Mouse (Mus musculus): Measurements from ENCODE around the gene Itga7.
"Not testable (repeated sequence)": the region's sequence is repeated elsewhere in the genome, so short reads cannot be mapped to it uniquely, and the experiment has no call there.

Itga7 gene

DNA sequence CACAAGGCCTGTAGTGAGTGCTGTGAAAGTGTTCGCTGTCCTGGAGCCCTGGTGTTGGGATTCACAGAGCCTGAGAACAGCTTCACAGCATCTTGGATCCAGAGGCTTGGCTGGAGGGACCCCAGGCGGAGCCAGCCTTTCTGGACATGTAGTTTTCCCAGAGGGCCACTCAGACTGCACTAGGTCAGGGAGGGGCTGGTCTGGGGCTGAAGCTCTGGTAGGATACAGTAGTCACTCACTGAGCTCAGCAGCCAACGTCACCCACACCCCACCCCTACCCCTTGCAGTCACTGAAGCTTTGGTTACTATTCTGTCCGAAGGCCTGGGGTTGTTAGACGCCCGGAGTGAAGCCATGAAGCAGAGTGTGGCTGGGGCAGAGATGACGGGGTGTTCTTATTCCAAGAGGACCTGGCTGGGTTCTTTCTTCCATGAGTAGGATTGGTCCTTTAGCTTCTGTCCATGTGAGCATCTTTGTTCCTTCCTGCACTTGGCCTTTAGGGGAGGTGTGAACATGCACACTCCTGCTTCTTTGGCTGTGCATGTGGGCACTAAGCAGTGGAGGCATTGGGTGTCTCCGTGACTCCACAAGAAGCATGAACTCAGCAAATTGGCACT, 2.3 kb downstream of the Itga7 start:
- no peak for DNase-seq (ENCODE audit: low spot score)

DNA sequence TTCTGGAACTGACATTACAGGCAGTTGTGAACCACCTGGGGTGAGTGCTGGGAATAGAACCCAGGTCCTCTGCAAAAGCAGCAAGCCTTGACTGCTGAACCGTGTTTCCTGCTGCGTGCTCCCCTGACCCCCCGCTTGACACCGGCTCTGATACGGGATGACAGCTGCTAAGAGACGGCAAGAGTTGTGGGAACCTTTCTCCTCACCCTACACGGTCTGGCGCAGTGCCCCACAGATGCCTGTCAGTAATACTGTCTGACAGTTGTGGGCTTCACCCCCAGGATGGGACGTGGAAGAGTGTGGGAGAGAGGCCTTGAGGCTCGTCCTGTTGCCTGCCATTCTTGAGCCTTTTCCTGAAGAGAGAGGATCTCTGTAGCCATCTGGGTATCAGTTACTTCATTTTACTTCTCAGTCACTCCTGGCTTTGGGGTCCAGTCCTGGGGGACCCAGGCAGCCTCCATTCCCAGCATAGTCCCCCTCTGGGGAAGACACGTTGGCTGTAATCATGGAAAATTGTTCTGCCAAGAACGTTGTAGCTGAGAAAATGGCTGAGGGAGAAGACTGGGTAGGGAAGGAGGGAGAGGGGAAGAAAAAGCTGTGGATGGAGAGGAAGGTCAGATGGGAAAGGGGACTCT, 4.3 kb downstream of the Itga7 start:
- DNase-seq (ENCODE audit: low spot score) = no peak

DNA sequence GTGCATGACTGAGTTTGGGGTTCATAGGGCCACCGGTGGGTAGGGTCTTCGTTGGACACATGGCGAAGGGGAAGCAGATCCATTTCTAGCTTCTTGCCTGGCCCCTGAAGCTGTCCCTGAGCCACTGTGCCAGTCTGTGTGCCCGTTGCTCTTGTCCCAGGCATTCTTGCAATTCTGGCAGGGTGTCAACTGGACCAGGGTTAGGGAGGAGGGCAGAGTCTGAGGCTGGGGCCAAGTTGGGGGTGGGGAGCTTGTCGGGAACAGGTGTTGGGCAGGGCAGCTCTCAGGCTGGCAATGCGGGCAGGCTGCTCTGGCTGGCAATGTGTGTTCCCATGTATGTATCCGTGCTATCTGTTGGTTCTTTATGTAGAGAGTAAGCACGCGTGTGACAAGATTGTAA, 4.8 kb downstream of the Itga7 start:
- DNase-seq (ENCODE audit: low spot score) = peak; percentile 82

DNA sequence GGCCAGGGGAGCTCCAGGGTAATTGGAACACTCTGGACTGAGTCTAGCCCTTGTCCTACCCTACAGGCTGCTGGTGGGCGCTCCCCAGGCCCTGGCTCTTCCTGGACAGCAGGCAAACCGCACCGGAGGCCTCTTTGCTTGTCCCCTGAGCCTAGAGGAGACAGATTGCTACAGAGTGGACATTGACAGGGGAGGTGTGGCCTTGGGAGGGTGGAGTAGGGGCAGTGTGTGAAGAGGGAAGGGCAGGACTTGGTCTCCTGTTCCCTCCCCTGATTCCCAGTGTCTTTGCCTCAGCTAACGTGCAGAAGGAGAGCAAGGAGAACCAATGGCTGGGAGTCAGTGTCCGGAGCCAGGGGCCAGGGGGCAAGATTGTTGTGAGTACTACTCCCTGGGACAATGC, 5.4 kb downstream of the Itga7 start:
- peak; percentile 32 for DNase-seq (ENCODE audit: low spot score)

DNA sequence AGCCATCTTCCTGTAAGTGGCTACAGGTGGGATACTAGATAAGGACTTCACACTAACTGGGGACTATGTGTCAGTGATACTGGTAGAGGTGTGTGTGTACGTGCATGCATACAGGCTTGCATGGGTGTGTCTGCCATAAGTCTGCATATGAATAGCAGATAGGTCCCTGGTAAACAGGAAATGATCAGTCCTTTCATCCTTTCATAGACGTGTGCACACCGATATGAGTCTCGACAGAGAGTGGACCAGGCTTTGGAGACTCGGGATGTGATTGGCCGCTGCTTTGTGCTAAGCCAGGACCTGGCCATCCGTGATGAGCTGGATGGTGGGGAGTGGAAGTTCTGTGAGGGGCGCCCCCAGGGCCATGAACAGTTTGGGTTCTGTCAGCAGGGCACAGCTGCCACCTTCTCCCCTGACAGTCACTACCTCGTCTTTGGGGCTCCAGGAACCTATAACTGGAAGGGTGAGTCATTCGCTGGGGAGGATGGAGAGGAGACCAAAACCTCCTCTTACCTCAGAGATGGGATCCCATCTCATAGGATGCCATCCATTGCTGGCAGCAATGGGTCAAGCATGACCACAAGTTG, 7.0 kb downstream of the Itga7 start:
- DNase-seq (ENCODE audit: low spot score) = no peak

DNA sequence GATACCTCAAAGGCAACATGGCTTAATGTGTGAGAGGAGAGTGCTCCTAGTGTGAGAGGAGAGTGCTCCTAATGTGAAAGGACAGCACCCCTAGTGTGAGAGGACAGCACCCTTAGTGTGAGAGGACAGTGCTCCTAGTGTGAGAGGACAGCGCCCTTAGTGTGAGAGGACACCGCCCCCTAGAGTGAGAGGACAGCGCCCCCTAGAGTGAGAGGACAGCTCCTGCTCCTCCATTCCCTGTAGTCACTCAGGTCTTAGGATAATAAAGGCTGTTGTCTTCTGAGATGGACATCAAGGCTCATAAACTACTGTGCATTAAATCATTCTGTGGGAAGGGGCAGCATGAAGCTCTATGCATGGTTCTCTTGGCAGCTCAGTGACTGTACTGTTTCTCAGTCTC, 12.1 kb downstream of the Itga7 start:
- peak; percentile 53 for DNase-seq (ENCODE audit: low spot score)

DNA sequence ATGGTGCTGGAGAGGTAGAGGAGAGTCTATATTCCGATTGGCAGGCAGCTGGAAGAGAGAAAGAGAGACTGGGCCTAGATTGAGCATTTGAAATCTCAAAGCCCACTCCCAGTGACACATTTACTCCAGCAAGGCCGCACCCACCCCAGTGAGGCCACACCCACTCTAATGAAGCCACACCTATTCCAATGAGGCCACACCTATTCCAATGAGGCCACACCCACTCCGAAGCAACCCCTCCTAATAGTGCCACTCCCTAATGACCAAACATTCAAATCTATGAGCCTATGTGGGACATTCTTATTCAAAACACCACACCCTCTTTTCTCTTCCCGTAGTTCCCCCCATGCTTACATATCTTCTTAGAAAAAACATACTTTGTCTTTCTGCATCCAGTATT, 13.9 kb downstream of the Itga7 start:
- DNase-seq (ENCODE audit: low spot score) = no peak

DNA sequence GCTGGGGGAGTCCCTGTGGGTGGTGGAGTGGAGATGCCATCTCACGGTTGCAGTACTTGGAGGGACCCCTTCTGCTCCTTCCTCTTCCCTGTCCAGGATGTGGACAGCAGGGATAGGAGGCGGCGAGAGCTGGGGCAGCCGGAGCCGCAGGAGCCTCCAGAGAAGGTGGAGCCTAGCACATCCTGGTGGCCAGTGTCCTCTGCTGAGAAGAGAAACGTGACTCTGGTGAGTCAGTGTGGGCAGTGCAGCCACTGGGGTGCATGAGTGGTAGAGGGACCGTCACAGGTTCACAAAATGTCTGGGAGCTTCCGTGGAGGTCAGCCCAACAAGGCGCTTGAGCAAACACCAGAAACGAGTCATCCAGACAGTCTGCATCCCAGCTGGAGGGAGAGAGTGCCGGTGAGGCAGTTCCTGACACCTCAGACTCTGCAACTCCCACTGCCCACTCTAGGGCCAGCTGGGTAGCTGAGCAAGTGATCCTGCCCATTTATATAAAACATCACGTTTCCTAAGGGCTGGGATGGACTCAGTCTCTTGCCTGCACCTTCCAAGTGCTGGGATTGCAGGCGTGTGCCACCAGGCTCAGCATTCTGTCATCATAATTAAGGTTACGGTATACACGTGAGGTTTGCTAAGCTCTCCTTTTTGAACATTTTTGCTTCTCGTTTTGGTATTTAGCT, 16.7 kb downstream of the Itga7 start:
- no peak for DNase-seq (ENCODE audit: low spot score)

DNA sequence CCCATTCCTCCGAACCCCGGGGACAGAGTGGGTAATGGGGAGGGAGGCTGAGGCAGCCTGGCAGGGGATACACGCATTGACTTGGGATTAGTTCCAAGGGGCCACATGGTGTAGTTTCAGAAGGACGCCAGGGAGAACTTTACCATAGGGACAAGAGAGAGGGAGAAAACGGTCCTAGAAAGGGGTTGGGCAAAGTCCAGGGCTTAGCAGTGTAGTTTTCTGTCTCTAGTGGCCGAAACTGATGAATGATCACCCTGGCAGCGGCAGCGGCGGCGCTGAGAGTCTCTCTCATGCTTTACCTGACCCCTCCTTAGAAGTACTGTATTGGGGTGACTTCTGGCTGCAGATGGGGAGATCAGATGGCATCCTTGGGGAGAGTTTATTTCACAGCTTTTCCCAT, 24.7 kb downstream of the Itga7 start:
- DNase-seq (ENCODE audit: low spot score) = no peak

DNA sequence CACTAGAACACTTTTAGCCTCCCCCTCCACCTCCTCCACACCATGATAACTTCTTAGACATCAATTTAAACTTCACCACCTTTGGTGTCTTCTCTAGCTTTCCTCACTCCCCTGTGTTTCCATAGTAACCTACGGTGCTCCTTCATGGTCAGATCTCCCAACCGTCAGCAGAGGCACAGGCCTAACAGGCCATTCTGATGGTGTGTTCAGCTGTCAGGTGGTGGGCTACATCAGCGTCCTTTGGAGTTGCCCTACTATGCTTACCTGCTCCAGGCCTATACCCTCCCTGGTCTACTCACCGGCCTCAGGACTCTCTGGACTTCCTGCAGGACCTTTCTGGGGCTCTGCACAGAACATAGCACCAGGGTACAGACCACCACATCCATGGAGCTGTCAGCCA, 26.5 kb downstream of the Itga7 start:
- no peak for DNase-seq (ENCODE audit: low spot score)

DNA sequence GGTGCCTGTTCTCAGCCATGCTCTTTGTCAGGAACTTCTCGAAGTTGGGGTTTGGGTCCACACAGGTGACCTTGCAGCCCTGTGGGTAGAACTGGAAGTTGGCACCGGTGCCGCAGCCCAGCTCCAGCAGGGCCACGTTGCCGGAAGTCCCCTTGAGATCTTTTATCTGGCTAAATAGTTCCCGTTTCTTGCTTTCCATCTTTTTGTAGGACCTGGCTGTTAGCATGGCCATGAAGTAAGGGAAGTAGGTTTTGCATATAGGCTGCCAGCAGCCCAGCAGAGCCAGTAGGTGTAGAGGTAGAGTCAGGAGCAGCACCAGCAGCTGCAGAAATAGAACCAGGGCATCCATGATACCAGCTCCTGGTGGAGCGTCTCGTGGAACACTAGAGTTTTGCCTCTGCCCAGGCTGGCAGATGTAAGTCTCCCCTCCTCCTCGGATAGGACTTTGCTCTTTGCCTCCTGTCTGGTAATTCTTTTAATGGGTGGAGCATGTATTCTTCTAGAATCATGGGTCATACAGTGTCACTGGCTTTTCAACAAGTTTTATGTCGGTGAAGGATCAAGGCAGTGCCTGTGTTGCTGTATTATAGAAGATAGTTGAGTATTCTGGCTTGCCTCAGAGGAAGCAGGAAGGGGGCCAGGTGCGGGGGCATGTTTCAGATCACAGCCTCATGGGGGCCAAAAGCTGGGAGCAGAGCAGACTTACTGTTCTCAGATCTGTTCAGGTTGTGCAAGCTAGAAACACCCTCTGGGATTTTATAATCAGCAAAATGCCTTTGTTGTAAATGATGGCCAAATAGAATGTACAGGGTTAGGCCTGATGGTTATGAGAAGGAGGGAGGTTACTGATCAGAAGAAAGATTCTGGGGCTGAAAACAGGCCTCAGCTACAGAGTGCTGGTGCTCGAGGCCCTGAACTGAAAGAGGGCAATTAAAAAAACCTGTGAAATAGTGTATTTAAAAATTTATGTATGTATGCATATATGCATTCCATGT, 27.3 kb downstream of the Itga7 start, which contains the start of gene Mettl7b:
Mettl7b (minus strand) TSS at position 399 of the 995 bp plus-strand sequence.
- no peak for DNase-seq (ENCODE audit: low spot score)

DNA sequence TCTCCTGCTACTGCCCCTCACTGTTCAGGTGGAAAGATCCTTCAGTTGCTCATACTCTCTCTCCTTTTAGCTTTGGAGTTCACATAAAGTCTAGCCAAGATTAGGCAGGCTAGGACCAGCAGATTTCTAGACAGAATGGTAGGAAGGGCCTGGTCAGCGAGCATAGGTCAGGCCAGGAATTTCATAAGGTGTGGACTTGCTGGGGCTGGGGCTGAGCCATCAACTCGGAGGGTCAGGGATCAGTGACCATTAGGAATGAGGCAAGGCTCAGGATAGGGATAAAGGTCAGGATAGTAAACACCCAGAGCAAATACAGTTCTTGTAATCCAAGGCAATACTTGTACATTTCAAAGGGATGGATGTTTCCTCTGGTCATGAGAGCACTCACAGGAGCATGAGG, 31.3 kb downstream of the Itga7 start:
- no peak for DNase-seq (ENCODE audit: low spot score)

DNA sequence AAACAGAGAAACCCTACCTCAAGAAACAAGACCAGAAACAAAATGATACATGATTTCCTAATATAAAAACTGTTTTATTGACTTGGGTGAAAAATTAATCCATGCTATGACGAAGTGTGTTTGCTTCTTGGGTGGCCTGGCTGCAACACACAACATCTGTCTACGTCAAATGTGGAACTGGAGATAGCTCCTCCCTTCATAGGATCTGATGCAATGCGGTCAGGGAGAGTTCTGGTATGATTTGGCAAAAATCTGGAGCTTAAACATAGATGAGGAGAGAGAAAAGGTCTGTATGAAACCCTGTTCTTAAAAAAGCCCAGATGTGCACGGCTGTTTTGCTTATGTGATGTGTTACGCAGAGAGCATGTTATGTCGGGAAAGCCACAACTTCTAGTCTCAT, 32.3 kb downstream of the Itga7 start:
- no peak for DNase-seq (ENCODE audit: low spot score)

DNA sequence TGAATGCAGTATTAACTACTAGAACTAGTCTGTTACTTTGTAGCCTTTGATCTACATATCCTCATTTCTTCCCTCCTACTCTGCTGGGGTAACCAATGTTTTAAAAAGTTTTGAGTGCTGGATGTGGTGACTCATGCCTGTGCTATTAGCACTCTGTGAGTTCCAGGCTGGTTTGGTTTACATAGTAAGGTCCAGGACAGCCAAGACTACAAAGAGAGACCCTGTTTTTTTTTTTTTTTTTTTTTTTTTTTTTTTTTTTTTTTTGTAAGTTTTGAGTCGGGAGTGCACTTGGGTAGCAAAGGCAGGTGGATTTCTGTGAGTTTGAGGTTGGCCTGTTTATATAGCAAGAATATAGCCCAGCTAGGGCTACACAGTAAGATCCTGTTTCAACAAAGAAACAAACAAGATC, 34.7 kb downstream of the Itga7 start:
- peak; percentile 60 for DNase-seq (ENCODE audit: low spot score)

DNA sequence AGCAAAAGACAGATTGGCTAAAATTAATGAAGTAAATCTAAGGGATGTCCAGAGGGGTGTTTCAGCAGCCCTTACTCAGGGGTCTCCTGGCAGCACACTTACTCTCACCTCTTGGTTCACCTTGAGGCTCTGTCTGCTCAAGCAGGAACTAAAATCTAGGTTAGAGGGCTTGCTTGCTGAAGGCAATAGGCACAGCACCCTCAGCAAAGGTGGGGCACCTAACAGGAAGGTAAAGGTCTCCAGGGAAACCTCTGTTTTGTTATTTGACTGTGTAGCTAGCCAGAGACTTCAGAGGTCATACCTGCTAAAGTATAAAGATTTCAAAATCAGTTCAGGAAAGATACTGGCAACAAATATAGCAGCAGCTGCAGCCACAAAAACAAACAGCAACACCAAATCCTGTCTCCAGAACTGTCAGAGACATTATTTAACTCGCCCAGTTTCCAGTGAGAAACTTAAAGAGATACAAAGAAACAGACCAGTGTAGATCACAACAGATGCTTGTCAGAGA, 37.2 kb downstream of the Itga7 start:
- DNase-seq (ENCODE audit: low spot score) = peak; percentile 31

DNA sequence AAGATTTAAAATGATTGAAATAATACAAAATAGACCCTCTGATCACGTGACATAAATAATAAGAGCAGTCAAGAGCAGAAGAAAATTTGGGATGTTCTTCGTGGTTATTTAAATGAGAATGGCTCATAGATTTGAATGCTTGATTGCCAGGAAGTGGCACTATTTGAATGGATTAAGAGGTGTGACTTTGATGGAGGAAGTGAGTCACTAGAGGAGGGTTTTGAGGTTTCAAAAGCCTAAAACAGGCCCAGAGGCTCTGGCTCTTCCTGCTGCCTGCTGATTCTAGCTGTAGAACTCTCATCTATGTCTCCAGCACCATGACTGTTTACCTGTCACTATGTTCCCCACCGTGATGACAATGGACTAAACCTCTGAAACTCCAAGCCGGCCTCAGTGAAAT, 39.2 kb downstream of the Itga7 start:
- DNase-seq (ENCODE audit: low spot score) = no peak

DNA sequence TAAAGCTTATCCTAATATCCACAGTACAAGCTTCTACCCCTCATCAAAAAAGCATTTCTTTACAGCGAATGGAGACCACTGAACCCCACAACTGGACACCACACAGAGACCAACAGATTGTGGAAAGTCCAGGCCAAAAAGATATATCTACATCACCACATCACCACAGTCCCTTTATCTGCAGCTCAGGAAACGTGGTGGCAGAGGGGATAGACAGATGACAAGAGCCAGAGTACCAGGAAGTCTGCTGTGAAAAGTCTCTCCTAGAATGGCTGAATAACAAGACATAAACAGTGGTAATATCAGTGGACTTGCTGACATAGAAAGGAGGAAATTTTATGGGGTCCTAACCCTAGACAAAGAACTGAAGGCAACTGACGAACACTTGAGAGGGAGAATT, 42.8 kb downstream of the Itga7 start:
- DNase-seq (ENCODE audit: low spot score) = no peak

DNA sequence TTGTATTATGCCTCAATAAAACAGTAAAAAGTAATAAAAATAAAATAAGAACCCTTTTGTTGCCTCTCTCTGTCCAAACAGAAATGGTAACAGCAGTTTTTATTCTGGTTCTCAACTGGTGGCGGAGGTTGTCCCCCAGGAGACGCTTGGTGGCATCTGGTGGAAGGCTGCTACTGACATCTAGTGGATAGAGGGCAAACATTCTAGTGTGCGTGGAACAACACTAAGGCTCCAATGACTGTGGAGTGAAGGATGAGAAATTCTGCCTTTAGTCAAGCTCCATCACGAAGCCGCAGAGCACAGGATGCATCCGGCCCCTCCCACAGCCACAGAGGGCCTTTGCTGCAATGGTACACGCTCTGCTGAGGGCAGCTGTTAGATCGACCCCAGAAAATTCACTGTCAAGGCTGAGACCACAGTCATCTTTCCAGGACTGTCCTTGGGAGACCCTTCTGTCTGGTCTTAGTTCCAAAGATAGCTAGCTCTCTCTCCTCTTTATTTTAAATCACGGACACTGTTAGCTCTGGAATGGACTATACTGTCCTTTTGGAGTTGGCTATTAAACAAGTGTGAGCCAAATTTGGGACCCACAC, 44.0 kb downstream of the Itga7 start:
- DNase-seq (ENCODE audit: low spot score) = peak; percentile 56

DNA sequence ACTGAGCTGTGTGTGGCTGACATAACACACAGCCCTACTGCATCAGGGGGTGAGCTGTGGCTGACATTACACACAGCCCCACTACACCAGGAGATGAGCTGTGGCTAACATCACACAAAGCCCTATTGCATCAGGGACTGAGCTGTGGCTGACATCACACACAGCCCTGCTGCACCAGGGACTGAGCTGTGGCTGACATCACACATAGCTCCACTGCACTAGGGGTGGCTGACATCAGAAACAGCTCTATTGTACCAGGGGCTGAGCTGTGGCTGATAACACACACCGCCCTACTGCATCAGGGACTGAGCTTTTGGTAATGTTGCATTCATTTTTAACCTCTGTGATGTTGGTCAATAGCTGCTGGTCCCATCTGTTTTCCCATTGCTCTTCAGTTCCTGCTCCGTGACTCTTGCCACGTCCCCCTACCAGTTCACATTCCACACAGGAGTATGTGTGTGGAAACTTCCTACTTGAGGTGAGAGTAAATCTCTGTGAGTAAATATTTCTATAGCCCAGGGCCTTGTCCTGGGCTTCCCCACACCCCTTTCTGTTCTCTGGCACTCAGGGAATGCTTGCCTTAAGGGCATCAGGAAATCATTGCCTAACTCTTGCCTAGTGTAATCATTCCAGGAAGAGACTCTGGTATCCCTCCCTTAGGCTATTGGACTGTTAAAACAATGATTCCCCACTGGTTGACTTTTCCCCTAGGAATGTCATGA, 47.2 kb downstream of the Itga7 start:
- DNase-seq (ENCODE audit: low spot score) = peak; percentile 69

DNA sequence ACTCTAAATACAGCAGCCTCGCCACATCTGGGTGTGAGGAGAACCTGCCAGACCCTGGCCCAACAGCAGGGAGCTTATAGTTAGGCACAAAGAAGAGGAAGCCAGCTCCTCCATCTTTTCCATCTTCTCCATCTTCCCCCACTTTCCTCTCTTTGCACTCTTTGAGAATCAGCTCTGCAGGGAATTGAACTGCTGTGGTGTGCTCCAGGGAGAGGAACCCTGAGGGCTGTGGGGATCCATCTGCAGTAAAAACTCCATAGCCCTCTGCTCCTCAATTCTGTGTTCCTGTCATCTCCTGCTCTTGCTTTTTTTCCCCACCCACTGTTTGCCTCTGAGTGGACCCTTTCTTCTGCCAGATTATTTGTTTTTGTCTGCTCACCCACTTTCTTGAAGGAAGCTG, 55.5 kb downstream of the Itga7 start, which contains the start of gene Olfr9:
Olfr9 (plus strand) TSS at position 301 of the 400 bp plus-strand sequence.
- DNase-seq (ENCODE audit: low spot score) = not testable (repeated sequence)

Data from lung, postnatal 25 days (tissue).